Mouse (Mus musculus) brain, adult 2 months (tissue): ENCODE results near the gene Gm45808.
"Not testable (repeated sequence)": the region's sequence is repeated elsewhere in the genome, so short reads cannot be mapped to it uniquely, and the experiment has no call there.

Experiments used
- DNase-seq: peaks from one replicate; pipeline ENCODE4 v3.0.0; 2011; ENCODE audit warnings: low read depth, low spot score

Gm45808 gene

GRCm38 (mm10) chr7:45470869-45471268, 15.7 kb downstream of the Gm45808 start:
- peak; percentile 90 for DNase-seq

- no peak for DNase-seq
Observed at GRCm38 (mm10) chr7:45467090-45467670, 19.4 kb downstream of the Gm45808 start.

DNA sequence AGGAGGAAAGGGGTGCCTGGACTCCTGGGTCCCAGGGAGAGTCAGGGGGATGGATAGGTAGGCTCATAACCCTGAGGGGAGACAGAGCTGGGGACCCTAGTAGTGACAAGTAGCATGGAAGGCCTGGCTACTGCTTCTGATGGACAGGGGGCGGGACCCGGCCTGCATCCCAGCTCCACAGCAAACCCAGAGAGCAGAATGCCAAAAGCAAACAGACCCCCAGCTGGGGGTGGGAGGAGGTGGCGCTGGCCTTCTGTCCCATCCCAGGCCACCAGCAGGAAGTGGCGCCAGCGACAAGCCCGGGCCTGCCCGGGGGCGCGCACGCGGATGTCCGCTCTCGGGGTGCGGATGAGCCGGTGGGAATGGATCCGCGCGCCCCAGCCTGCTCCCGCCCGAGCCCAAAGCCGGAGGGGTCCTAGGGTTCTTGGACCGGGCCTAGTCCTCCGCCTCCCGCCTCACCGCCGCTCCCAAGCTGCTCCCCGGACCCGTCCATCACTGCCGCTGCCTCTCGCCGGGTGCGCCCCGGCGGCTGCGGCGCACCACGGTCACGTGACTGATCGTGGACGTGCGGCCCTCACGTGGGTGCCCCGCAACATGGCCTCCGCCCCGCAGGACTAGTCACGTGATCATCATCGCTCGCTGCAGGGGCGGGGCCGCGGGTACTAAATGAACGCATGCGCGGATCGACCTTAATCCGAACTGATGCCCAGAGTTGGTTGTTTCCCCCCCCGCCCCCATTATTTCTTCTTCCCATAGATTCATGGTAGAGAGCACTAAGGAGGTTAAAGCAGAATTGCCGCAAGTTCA, 20.1 kb downstream of the Gm45808 start, which contains the start of gene Bax:
TSS of gene Bax (minus strand) at position 616 of the 807 bp plus-strand sequence.
- DNase-seq = peak; percentile 98

DNA sequence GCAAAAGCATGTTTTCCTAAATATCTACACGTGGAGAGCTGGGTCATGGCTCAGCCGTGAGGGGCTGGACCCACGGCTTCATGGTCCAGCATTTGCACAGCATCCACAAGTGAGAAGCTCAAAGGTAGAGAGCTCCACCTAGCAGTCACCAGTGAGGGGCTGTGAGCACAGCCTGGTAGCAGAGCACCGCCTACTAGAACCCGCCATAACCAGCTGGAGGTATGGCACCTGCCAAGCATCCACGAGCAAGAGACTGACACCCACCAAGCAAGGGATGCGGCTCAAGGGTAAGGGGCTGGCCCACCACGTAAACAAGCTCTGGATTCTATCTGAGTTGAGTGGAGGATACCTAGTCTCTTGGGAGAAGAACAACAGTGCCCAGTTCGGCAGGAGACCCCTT, 21.1 kb downstream of the Gm45808 start:
- peak; percentile 46 for DNase-seq

DNA sequence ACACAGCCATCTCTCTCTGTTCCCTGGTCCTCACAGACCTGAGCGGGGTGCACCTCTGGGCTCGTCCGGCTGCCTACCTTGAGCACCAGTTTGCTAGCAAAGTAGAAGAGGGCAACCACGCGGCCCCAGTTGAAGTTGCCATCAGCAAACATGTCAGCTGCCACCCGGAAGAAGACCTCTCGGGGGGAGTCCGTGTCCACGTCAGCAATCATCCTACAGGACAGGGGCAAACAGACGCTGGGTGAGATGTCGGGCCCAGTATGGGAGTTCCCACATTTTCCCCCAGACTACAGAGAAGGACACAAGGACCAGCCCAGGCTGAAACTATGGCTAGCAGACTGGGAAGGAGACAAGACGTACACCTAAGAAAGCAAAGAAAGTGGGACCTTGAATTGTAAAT, 21.5 kb downstream of the Gm45808 start:
- no peak for DNase-seq

DNA sequence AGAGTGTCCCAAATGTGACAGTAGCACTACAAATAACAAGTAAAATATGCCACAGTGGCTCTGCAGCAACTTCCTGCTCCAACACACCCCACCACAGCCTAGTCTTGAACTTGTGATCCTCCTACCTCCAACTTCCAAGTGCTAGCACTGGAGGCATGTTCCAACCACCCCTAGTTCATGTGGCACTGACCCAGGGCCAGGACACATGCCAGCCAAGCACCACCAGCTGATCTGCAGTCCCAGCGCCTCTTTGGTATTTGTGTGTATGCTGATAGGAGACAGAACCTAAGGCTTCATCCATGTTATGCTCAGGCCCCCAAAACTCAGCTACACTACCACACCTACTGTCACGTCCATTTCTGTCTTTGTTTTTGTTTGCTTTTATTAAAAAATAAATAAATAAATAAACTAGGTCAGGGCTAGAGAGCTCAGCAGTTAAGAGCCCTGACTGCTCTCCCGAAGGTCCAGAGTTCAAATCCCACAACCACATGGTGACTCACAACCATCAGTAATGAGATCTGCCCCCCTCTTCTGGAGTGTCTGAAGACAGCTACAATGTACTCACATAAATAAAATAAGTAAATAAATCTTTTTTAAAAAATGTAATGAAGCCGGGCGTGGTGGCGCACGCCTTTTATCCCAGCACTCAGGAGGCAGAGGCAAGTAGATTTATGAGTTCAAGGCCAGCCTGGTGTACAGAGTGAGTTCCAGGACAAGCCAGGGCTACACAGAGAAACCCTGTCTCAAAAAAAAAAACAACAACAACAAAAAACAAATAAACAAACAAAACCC, 22.4 kb downstream of the Gm45808 start:
- no peak for DNase-seq

- DNase-seq = not testable (repeated sequence)
Observed at GRCm38 (mm10) chr7:45462868-45463267, 23.7 kb downstream of the Gm45808 start.

DNA sequence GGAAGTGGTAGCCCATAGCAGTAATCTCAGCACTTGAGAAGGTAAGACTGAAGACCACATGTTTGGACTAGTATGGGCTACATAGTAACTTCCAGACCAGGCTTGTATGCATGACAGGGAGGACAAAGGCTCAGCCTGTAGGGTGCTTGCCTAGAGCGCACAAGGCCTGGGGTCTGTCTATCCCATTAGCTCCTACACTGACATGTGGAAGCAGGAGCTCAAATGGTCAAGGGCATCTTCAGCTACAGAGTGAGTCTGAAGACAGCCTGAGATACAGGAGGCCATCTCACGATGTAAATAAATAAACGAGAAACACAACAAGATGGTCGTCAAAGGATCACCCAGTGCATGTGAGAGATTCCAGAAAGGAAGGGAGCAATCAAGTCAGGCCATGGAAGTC, 24.3 kb downstream of the Gm45808 start:
- DNase-seq = no peak

DNA sequence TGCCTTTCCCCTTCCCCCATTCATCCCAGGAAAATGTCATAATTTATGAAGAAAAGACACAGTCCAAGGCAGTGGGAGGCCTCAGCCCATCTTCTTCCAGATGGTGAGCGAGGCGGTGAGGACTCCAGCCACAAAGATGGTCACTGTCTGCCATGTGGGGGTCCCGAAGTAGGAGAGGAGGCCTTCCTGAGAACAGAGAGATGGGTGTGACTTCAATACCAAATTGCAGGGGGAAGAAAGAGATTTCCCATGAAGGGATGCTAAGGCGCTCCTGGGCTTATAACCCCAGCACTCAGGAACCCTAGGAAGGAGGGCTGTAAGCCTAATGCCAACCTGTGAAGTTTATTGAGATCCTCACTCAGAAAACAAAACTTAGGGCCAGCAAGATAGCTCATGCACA, 24.8 kb downstream of the Gm45808 start:
- DNase-seq = no peak

- no peak for DNase-seq
Observed at GRCm38 (mm10) chr7:45461326-45461725, 25.3 kb downstream of the Gm45808 start.

GRCm38 (mm10) chr7:45460860-45461314, 25.7 kb downstream of the Gm45808 start:
- peak; percentile 62 for DNase-seq

- DNase-seq = no peak
Observed at GRCm38 (mm10) chr7:45460377-45460776, 26.2 kb downstream of the Gm45808 start.

- peak; percentile 99 for DNase-seq
Observed at GRCm38 (mm10) chr7:45459564-45460140, 27.0 kb downstream of the Gm45808 start, which contains the start of gene Ftl1. Gene Ftl1 (minus strand): TSS chr7:45459884.

- peak; percentile 84 for DNase-seq
Observed at GRCm38 (mm10) chr7:45458748-45459563, 27.7 kb downstream of the Gm45808 start.

DNA sequence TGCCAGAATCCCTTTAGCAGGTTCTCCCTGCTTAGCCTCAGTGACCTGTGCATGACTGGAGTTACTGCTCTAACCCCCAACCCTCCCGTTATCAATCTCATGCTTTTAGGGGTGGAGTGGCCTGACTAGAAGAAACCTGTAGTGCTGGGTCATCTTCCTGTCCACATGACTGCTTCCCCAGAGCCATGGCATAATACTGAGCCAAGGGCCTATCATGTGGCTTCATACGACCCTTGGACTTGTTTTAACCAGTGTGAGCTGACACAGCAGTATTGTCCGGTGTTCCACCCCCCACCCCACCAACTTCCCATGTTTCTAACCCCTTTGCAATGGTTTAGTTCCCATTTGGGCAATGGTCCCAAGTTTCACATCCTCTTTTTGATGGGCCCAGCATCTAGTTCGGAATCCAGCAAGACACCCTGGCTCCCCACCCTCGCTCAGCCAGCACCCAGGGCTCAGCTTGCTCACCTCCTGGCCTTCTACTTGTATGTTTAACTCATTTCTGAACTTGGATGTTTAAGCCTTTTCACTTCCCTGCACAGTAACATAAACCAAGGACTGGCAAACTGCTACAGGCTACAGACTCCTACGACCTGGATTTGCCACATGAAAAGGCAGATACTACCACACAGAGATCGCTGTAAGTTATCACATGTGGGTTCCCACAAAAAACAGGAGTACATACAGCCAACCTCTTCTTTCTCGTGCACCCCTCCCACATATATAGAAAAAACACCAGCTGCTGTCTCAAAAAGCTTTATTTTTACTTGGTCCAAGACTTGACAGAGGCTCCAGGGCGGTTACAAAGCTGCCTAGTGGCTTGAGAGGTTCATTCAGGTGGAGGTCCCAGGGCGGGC, 29.2 kb downstream of the Gm45808 start:
- peak; percentile 67 for DNase-seq

DNA sequence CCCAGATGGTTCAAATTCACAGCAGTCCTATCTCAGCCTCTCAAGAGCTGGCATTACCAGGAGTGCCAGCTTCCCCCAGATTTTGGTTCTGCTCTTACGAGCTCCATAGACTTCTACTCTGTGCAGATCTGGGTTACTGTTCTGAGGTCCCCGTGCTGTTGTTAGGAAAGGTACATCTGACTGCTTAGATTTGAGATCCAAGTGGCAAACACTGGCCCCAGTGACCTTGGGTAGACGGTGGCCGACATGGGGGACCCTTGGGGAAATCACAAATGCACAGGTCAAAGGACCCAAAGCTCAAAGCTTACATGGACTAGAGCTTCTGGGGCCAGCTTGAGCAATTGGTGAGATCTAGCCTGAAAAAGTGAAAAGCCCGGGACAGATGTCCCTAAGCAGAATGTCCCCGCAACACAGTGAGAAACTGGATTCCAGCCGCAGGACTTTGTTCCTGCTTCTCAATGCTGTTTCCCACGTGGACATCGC, 29.8 kb downstream of the Gm45808 start:
- DNase-seq = no peak

- DNase-seq = no peak
Observed at GRCm38 (mm10) chr7:45455932-45456696, 30.5 kb downstream of the Gm45808 start.

DNA sequence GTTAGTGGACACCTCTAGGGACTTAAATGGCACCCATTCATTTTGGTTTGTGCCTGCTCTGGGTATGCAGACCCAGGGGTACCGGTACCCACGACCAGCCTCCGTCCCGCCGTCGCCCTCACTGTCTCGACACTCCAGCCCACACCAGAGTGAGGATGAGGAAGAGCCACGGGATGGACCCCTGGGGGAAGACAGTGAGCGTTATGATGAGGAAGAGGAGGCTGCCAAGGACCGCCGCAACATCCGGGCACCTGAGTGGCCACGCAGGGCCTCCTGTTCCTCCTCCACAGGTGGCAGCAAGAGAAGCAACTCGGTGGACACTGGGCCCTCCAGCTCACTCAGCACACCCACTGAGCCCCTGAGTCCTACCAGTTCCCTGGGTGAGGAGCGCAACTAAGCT, 31.6 kb downstream of the Gm45808 start:
- no peak for DNase-seq
